Mouse (Mus musculus): Measurements from ENCODE around the gene Fndc9. TPM values are rescaled to one million over a fixed set of nuclear protein-coding genes. Genes with fewer than 3 reads are reported as not detected.

Gene Fndc9
- total and polyA plus RNA-seq, 3 experiments = 0.11 TPM; not detected in 2

DNA sequence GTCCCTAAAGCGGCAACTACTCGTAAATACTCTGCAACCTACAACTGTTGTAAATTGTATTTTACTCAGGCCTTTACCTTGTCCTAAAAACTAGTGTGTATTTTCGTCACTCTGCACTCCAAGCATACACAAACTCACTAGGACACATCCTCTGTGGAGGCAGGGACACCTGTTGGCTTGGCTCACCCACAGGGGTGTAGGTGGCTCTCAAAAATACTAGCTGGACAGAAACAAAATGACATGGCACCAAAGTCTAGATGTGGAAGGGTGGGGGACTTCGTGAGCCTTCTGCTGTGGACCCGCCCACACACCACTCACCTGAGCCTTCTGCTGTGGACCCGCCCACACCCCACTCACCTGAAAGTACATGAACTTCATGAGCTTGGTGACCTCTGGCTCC, 48.5 kb downstream of the Fndc9 start:
- Histone ChIP-seq H3K9me3 (replicated peaks) (no peaks in the 10 kb centered on the region), H3K4me3 (ENCODE audit: low read depth, low read length) (no peak overlapping the region), H3K4me1 (ENCODE audit: insufficient read depth, low read depth, low read length) (peaks cover 4% of the 10 kb centered on the region), H3K27me3 (ENCODE audit: insufficient read depth, low read length) (peaks cover 4% of the 10 kb centered on the region; the same call in 1 of the 2 replicates), H3K36me3 (replicated peaks) (no peaks in the 10 kb centered on the region)
- TF ChIP-seq GATA2 (IDR thresholded peaks at IDR 0.05; ENCODE audit: borderline replicate concordance, low read depth, low read length) = no peak
- no peak for TF ChIP-seq TAL1 (conservative IDR thresholded peaks at IDR 0.05; ENCODE audit: low read depth, low read length)
- no peak for TF ChIP-seq GATA1 (IDR thresholded peaks at IDR 0.05; ENCODE audit: borderline replicate concordance, low read length)
- TF ChIP-seq CTCF (IDR thresholded peaks at IDR 0.05; ENCODE audit: low read depth, low read length) = no peak
- no peak for TF ChIP-seq POLR2AphosphoS5 (IDR thresholded peaks at IDR 0.05; ENCODE audit: insufficient replicate concordance, low read depth, low read length)
- DNase-seq (ENCODE audit: low spot score) (no peak), ATAC-seq (ENCODE audit: extremely low read depth, insufficient number of reproducible peaks, low FRiP score, poor library complexity, severe bottlenecking) (no peak)

- Histone ChIP-seq H3K27me3 (ENCODE audit: insufficient read depth, low read length) (peaks cover 21% of the 10 kb centered on the region; the same call in 1 of the 2 replicates), H3K36me3 (replicated peaks) (no peaks in the 10 kb centered on the region), H3K9me3 (replicated peaks) (no peaks in the 10 kb centered on the region), H3K4me3 (ENCODE audit: low read depth, low read length) (no peak overlapping the region), H3K4me1 (ENCODE audit: insufficient read depth, low read depth, low read length) (peaks cover 4% of the 10 kb centered on the region)
- ATAC-seq (ENCODE audit: extremely low read depth, insufficient number of reproducible peaks, low FRiP score, poor library complexity, severe bottlenecking) (peak; percentile 54), DNase-seq (ENCODE audit: low spot score) (peak; percentile 40)
- no peak for TF ChIP-seq GATA1 (IDR thresholded peaks at IDR 0.05; ENCODE audit: borderline replicate concordance, low read length)
- TF ChIP-seq TAL1 (conservative IDR thresholded peaks at IDR 0.05; ENCODE audit: low read depth, low read length) = no peak
- no peak for TF ChIP-seq GATA2 (IDR thresholded peaks at IDR 0.05; ENCODE audit: borderline replicate concordance, low read depth, low read length)
- no peak for TF ChIP-seq CTCF (IDR thresholded peaks at IDR 0.05; ENCODE audit: low read depth, low read length)
- no peak for TF ChIP-seq POLR2AphosphoS5 (IDR thresholded peaks at IDR 0.05; ENCODE audit: insufficient replicate concordance, low read depth, low read length)
Observed at GRCm38 (mm10) chr11:46286803-46287202, 51.5 kb downstream of the Fndc9 start.

GRCm38 (mm10) chr11:46288091-46288490, 52.8 kb downstream of the Fndc9 start:
- no peak for ATAC-seq (ENCODE audit: extremely low read depth, insufficient number of reproducible peaks, low FRiP score, poor library complexity, severe bottlenecking)
- H3K27me3 ChIP-seq (ENCODE audit: insufficient read depth, low read length) = peaks cover 21% of the 10 kb centered on the region; the same call in 1 of the 2 replicates
- no peaks in the 10 kb centered on the region for H3K9me3 ChIP-seq (replicated peaks)
- no peak for DNase-seq (ENCODE audit: low spot score)
- no peak overlapping the region for H3K4me3 ChIP-seq (ENCODE audit: low read depth, low read length)
- H3K36me3 ChIP-seq (replicated peaks) = no peaks in the 10 kb centered on the region
- H3K4me1 ChIP-seq (ENCODE audit: insufficient read depth, low read depth, low read length) = peaks cover 4% of the 10 kb centered on the region
- TF ChIP-seq POLR2AphosphoS5 (IDR thresholded peaks at IDR 0.05; ENCODE audit: insufficient replicate concordance, low read depth, low read length) = no peak
- TF ChIP-seq CTCF (IDR thresholded peaks at IDR 0.05; ENCODE audit: low read depth, low read length) = no peak
- no peak for TF ChIP-seq GATA2 (IDR thresholded peaks at IDR 0.05; ENCODE audit: borderline replicate concordance, low read depth, low read length)
- TF ChIP-seq GATA1 (IDR thresholded peaks at IDR 0.05; ENCODE audit: borderline replicate concordance, low read length) = no peak
- no peak for TF ChIP-seq TAL1 (conservative IDR thresholded peaks at IDR 0.05; ENCODE audit: low read depth, low read length)

DNA sequence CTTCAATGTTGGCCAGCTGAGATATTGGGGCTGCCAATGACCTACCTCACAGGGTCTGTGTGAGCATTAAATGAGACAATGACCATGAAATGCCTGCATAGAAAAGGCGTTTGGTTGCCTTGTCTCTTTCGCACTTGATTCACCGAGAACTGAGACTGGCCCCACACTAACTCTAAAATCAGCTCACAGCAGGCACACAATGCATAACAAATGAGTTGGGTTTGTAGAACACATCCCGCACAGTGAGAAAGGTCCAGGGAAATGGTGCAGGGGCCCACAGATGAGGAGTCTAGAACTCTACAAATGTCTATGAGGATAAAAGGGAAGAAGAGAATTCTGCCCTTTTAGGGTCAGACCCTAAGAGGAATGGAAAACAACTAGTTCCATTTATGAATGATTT, 53.7 kb downstream of the Fndc9 start:
- Histone ChIP-seq H3K9me3 (replicated peaks) (no peaks in the 10 kb centered on the region), H3K4me1 (ENCODE audit: insufficient read depth, low read depth, low read length) (peaks cover 4% of the 10 kb centered on the region), H3K4me3 (ENCODE audit: low read depth, low read length) (no peak overlapping the region), H3K27me3 (ENCODE audit: insufficient read depth, low read length) (peaks cover 21% of the 10 kb centered on the region; the same call in 1 of the 2 replicates), H3K36me3 (replicated peaks) (no peaks in the 10 kb centered on the region)
- DNase-seq (ENCODE audit: low spot score) (no peak), ATAC-seq (ENCODE audit: extremely low read depth, insufficient number of reproducible peaks, low FRiP score, poor library complexity, severe bottlenecking) (no peak)
- no peak for TF ChIP-seq TAL1 (conservative IDR thresholded peaks at IDR 0.05; ENCODE audit: low read depth, low read length)
- no peak for TF ChIP-seq GATA2 (IDR thresholded peaks at IDR 0.05; ENCODE audit: borderline replicate concordance, low read depth, low read length)
- no peak for TF ChIP-seq POLR2AphosphoS5 (IDR thresholded peaks at IDR 0.05; ENCODE audit: insufficient replicate concordance, low read depth, low read length)
- no peak for TF ChIP-seq GATA1 (IDR thresholded peaks at IDR 0.05; ENCODE audit: borderline replicate concordance, low read length)
- no peak for TF ChIP-seq CTCF (IDR thresholded peaks at IDR 0.05; ENCODE audit: low read depth, low read length)

Other genes starting within 250 kb of the Fndc9 start
- 0.92 and 2.5 TPM in 2 replicates for gene Gm12166, start 183.2 kb upstream of the Fndc9 start, total RNA-seq (2014; fragmentation: Nextera tagmentation)
- gene Gm12166, start 183.2 kb upstream of the Fndc9 start, total RNA-seq (2017) = 16.7 and 28.7 TPM in 2 replicates
- 0.17 and 0.35 TPM in 2 replicates for gene Gm12166, start 183.2 kb upstream of the Fndc9 start, polyA plus RNA-seq (2012)
- gene Adam19, start 179.5 kb upstream of the Fndc9 start, total RNA-seq (2014; fragmentation: Nextera tagmentation) = not detected in 2 replicates
- gene Adam19, start 179.5 kb upstream of the Fndc9 start, total RNA-seq (2017) = 0.06 and 0.11 TPM in 2 replicates
- not detected in 2 replicates for gene Adam19, start 179.5 kb upstream of the Fndc9 start, polyA plus RNA-seq (2012)
- not detected in 2 replicates for gene Nipal4, start 69.0 kb upstream of the Fndc9 start, total RNA-seq (2014; fragmentation: Nextera tagmentation)
- not detected in 2 replicates for gene Nipal4, start 69.0 kb upstream of the Fndc9 start, total RNA-seq (2017)
- gene Nipal4, start 69.0 kb upstream of the Fndc9 start, polyA plus RNA-seq (2012) = not detected in 2 replicates
- 2.9 and 3.3 TPM in 2 replicates for gene Cyfip2, start 77.3 kb downstream of the Fndc9 start, total RNA-seq (2014; fragmentation: Nextera tagmentation)
- 2.4 and 2.6 TPM in 2 replicates for gene Cyfip2, start 77.3 kb downstream of the Fndc9 start, total RNA-seq (2017)
- gene Cyfip2, start 77.3 kb downstream of the Fndc9 start, polyA plus RNA-seq (2012) = 1.2 and 1.3 TPM in 2 replicates
- 1.1 and 1.7 TPM in 2 replicates for gene Itk, start 154.0 kb downstream of the Fndc9 start, total RNA-seq (2014; fragmentation: Nextera tagmentation)
- gene Itk, start 154.0 kb downstream of the Fndc9 start, total RNA-seq (2017) = 0.44 and 1.0 TPM in 2 replicates
- gene Itk, start 154.0 kb downstream of the Fndc9 start, polyA plus RNA-seq (2012) = 0.05 TPM in 1 of 2 replicates, not detected in the other
- not detected in 2 replicates for gene Fam71b, start 161.0 kb downstream of the Fndc9 start, total RNA-seq (2014; fragmentation: Nextera tagmentation)
- 0.49 TPM in 1 of 2 replicates, not detected in the other for gene Fam71b, start 161.0 kb downstream of the Fndc9 start, total RNA-seq (2017)
- not detected in 2 replicates for gene Fam71b, start 161.0 kb downstream of the Fndc9 start, polyA plus RNA-seq (2012)
- 133 and 154 TPM in 2 replicates for gene Med7, start 201.4 kb downstream of the Fndc9 start, total RNA-seq (2014; fragmentation: Nextera tagmentation)
- 77.8 and 103 TPM in 2 replicates for gene Med7, start 201.4 kb downstream of the Fndc9 start, total RNA-seq (2017)
- 275 and 326 TPM in 2 replicates for gene Med7, start 201.4 kb downstream of the Fndc9 start, polyA plus RNA-seq (2012)
- gene Havcr2, start 219.4 kb downstream of the Fndc9 start, total RNA-seq (2014; fragmentation: Nextera tagmentation) = 51.6 and 54.5 TPM in 2 replicates
- gene Havcr2, start 219.4 kb downstream of the Fndc9 start, total RNA-seq (2017) = 170 and 185 TPM in 2 replicates
- 1.8 and 2.4 TPM in 2 replicates for gene Havcr2, start 219.4 kb downstream of the Fndc9 start, polyA plus RNA-seq (2012)

Data from G1E (cell line).